Mouse (Mus musculus): ENCODE measurements around the gene Pim1.
"Not testable (repeated sequence)": the region's sequence is repeated elsewhere in the genome, so short reads cannot be mapped to it uniquely, and the experiment has no call there.

The Pim1 gene

GRCm38 (mm10) chr17:29490713-29491581, at the start of gene Pim1:
Pim1 (plus strand) TSS chr17:29490753.
- in situ Hi-C loops (cut with MseI, MboI), result loop anchor here in 1 of 2 experiments (5.0 kb wide), 1 partner anchor 94 kb away; no protein-coding TSS in a partner anchor

- in situ Hi-C loops (cut with MseI, MboI), result no loop called here
Observed at GRCm38 (mm10) chr17:29441562-29441961, 49.0 kb upstream of the Pim1 start.

GRCm38 (mm10) chr17:29442131-29442557, 48.4 kb upstream of the Pim1 start:
- in situ Hi-C loops (cut with MseI, MboI), result no loop called here

DNA sequence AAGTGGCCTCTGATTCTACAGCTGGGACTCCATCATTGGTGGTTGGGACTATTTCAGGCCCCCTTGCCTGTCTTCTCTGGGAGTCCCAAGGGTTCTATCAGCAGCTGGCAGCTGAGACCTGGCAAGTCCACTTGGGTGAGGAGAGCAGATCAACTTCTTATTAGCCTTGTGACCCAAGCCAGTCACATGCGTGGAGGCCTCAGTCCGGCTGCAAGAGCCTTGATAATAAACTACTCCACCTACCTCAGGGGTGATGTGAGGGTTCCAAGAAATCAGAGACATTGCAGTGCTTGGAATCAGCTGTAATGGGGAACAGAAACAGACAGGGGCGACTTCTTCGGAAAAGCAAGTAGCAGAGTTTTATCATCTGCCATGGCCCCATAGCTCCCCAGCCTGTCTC, 46.8 kb upstream of the Pim1 start:
- in situ Hi-C loops (cut with MseI, MboI), result no loop called here

- in situ Hi-C loops (cut with MseI, MboI), result no loop called here
Observed at GRCm38 (mm10) chr17:29445072-29445471, 45.5 kb upstream of the Pim1 start.

GRCm38 (mm10) chr17:29447323-29447722, 43.2 kb upstream of the Pim1 start:
- in situ Hi-C loops (cut with MseI, MboI), result no loop called here

GRCm38 (mm10) chr17:29448055-29448454, 42.5 kb upstream of the Pim1 start:
- in situ Hi-C loops (cut with MseI, MboI), result no loop called here

DNA sequence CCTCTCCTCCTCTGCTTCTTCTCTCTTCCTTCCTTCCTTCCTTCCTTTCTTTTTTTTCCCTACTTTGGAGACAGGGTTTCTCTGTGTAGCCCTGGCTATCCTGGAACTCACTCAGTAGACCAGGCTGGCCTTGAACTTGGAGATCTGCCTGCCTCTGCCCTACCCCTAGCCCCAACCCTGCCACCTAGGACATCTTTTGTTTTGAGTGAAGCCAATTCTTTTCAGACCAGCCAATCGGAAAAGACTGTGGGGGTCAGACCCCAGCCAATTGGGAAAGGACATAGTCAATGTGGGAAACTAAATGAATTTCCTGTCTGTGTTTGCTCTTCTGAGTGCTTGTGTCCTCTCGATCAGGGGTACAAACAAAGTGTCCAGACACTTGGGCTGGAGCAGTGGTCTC, 42.0 kb upstream of the Pim1 start:
- in situ Hi-C loops (cut with MseI, MboI), result no loop called here

- in situ Hi-C loops (cut with MseI, MboI), result no loop called here
Observed at GRCm38 (mm10) chr17:29450899-29451840, 39.4 kb upstream of the Pim1 start.

- in situ Hi-C loops (cut with MseI, MboI), result no loop called here
Observed at GRCm38 (mm10) chr17:29451841-29452210, 38.7 kb upstream of the Pim1 start.

DNA sequence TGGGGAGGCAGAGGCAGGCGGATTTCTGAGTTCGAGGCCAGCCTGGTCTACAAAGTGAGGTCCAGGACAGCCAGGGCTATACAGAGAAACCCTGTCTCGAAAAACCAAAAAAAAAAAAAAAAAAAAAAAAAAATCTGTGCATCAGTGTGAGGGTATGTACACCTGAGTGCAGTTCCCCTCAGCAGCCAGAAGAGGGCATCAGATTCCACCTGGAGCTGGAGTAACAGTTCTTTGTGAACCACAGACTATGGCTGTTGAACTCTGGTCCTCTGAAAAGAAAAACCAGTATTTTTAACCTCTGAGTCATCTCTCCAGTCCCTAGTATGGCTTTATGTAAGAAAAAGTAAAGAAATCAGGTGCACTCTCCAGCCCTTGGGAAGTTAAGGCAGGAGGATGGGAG, 36.4 kb upstream of the Pim1 start:
- in situ Hi-C loops (cut with MseI, MboI), result not testable (repeated sequence)

GRCm38 (mm10) chr17:29455411-29456120, 35.0 kb upstream of the Pim1 start:
- in situ Hi-C loops (cut with MseI, MboI), result no loop called here

- in situ Hi-C loops (cut with MseI, MboI), result no loop called here
Observed at GRCm38 (mm10) chr17:29456476-29456875, 34.1 kb upstream of the Pim1 start.

- in situ Hi-C loops (cut with MseI, MboI), result no loop called here
Observed at GRCm38 (mm10) chr17:29456926-29457325, 33.6 kb upstream of the Pim1 start.

DNA sequence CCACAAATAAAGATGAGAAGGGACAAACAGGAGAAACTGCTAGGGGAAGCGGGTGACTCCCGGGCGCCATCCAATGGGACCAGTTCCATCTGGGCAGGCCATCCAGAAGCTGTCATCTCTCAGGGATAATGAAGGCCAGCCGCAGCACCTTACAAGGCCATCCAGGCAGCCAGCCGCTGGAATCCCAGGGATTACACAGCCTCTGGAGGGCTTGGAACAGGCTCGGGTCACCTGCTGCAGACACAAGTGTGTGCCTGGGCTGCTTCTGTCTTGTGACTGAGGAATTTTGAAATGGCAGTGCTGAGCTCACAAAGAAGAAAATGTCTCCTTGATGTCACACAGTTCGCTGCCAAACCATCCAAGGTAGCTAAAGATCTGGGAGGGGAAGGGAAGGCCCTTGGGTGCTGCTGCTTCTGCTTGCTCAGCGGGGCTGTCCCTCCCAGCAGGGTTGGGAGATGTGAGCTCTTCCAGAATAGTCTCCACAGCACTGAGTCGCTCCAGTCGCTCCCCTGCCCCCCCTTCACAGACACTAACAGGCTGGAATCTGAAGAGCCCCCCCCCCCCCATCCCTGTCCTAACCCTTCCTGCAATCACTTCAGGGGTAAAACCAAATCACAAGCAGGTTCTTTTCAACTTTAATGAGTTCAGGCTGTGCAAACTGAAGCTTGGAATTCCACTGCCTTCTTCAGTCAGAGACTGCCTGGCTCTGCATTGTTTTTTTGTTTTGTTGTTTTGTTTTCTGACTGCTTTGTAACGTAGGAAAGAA, 32.6 kb upstream of the Pim1 start:
- in situ Hi-C loops (cut with MseI, MboI), result no loop called here

DNA sequence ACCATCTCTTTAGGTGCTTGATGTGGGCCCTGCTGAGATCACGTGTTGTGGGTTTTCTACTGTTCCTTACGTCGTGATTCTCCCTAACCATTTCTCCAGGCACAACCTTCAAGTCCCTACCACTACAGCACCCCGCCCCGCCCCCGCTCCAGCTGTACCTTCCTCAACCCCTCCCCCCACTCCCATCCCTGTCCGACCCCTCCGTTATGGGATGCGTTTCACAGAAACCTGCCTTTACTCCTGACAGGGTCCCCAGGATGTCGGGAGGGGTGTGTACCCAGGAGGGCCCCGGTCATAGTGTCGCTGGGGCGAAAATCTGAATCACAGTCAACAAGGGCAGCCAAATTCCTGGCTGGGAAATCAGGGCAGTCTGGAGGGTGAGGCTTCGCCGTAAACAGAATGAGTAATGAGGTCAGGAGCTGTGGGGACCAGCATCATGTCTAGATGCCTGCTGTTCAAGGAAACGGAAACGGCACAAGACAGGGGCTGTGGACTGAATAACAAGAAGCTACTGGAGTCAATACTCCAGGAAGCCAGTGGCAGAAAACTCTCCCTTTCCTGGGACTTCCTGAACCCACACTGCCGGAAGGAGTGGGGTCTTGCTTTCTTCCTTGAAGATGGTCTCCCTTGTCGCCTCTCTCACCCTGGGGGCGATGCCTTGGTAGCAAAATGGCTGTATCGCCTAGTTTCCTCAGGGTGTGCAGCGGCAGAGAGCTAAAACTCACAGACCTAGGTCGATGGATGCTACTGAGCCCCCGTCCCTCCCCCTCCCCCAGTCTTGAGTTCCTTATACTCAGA, 31.0 kb upstream of the Pim1 start:
- in situ Hi-C loops (cut with MseI, MboI), result no loop called here

DNA sequence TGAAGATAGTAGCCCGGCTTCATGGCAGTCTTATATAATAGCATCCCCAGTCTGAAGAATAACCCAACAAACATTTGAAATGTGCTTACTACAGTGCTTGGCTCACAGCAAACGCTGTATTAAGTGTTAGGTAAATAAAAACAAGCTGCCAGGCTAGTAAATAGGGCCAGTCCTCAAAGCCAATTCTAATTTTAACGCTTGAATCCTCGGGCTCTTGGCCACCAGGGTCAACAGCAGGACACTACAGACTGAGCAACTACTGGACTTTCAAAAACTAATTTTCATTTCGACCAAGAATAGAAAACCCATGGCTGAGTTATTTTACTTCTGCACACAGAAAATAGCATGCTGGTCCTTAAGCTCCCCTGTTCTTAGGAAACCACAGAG, 30.4 kb upstream of the Pim1 start:
- in situ Hi-C loops (cut with MseI, MboI), result no loop called here

GRCm38 (mm10) chr17:29463627-29464026, 26.9 kb upstream of the Pim1 start:
- in situ Hi-C loops (cut with MseI, MboI), result no loop called here

- in situ Hi-C loops (cut with MseI, MboI), result no loop called here
Observed at GRCm38 (mm10) chr17:29464068-29464467, 26.5 kb upstream of the Pim1 start.

DNA sequence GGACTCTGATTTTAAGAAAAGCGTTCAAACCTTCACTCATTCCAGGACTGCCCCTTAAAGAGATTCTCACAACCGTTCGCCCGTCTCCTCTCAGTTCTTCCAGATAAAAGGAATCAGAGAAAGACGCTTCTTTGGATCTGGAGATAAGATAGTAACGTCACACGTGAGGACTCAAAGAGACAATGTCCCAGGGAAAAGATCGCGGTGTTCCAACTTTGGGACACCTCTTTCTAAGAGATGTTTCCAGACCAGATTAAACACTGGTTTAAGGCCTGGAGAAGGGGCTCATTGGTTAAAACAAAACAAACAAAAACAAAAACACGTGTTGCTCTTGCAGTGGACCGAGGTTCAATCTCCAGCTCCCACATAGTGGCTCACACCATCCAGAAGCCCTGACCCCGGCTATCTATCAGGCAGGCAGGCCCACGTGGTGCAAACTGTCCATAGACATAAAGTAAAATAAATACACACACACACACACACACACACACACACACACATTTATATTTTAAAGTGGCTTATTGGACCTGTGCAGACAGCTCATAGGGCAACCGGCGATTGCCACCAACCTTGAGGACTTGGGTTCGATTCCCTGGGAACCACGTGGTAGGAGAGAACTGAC, 25.9 kb upstream of the Pim1 start:
- in situ Hi-C loops (cut with MseI, MboI), result no loop called here

Data from mouse trophoblast stem cell (cell line).